Mouse (Mus musculus): ENCODE results near the gene Olfr705. TPM values are rescaled to one million over a fixed set of nuclear protein-coding genes. Genes with fewer than 3 reads are reported as not detected.

Gene Olfr705
- polyA plus RNA-seq, 1 experiment from 2014 or later = not detected

Other genes starting within 250 kb of the Olfr705 start
- not detected in 2 replicates for gene Olfr693, start 196.3 kb downstream of the Olfr705 start, polyA plus RNA-seq (2014; fragmentation: Nextera tagmentation; extraction: Ambion mirVana)
- gene Olfr694, start 185.1 kb downstream of the Olfr705 start, polyA plus RNA-seq (2014; fragmentation: Nextera tagmentation; extraction: Ambion mirVana) = not detected in 2 replicates
- gene Olfr695, start 160.5 kb downstream of the Olfr705 start, polyA plus RNA-seq (2014; fragmentation: Nextera tagmentation; extraction: Ambion mirVana) = not detected in 2 replicates
- not detected in 2 replicates for gene Olfr697, start 134.4 kb downstream of the Olfr705 start, polyA plus RNA-seq (2014; fragmentation: Nextera tagmentation; extraction: Ambion mirVana)
- not detected in 2 replicates for gene Olfr698, start 121.5 kb downstream of the Olfr705 start, polyA plus RNA-seq (2014; fragmentation: Nextera tagmentation; extraction: Ambion mirVana)
- gene Olfr699, start 83.7 kb downstream of the Olfr705 start, polyA plus RNA-seq (2014; fragmentation: Nextera tagmentation; extraction: Ambion mirVana) = not detected in 2 replicates
- gene Olfr700, start 68.1 kb downstream of the Olfr705 start, polyA plus RNA-seq (2014; fragmentation: Nextera tagmentation; extraction: Ambion mirVana) = not detected in 2 replicates
- not detected in 2 replicates for gene Olfr701, start 62.8 kb downstream of the Olfr705 start, polyA plus RNA-seq (2014; fragmentation: Nextera tagmentation; extraction: Ambion mirVana)
- not detected in 2 replicates for gene Olfr702, start 43.0 kb downstream of the Olfr705 start, polyA plus RNA-seq (2014; fragmentation: Nextera tagmentation; extraction: Ambion mirVana)
- not detected in 2 replicates for gene Olfr703, start 33.5 kb downstream of the Olfr705 start, polyA plus RNA-seq (2014; fragmentation: Nextera tagmentation; extraction: Ambion mirVana)
- gene Olfr704, start 13.7 kb downstream of the Olfr705 start, polyA plus RNA-seq (2014; fragmentation: Nextera tagmentation; extraction: Ambion mirVana) = not detected in 2 replicates
- gene Olfr706, start 11.3 kb upstream of the Olfr705 start, polyA plus RNA-seq (2014; fragmentation: Nextera tagmentation; extraction: Ambion mirVana) = not detected in 2 replicates
- not detected in 2 replicates for gene Olfr707, start 24.4 kb upstream of the Olfr705 start, polyA plus RNA-seq (2014; fragmentation: Nextera tagmentation; extraction: Ambion mirVana)
- gene Olfr1532-ps1, start 31.1 kb upstream of the Olfr705 start, polyA plus RNA-seq (2014; fragmentation: Nextera tagmentation; extraction: Ambion mirVana) = not detected in 2 replicates
- gene Olfr709-ps1, start 55.3 kb upstream of the Olfr705 start, polyA plus RNA-seq (2014; fragmentation: Nextera tagmentation; extraction: Ambion mirVana) = not detected in 2 replicates
- gene Olfr710, start 71.4 kb upstream of the Olfr705 start, polyA plus RNA-seq (2014; fragmentation: Nextera tagmentation; extraction: Ambion mirVana) = not detected in 2 replicates
- gene Olfr6, start 87.0 kb upstream of the Olfr705 start, polyA plus RNA-seq (2014; fragmentation: Nextera tagmentation; extraction: Ambion mirVana) = not detected in 2 replicates
- gene Olfr711, start 98.6 kb upstream of the Olfr705 start, polyA plus RNA-seq (2014; fragmentation: Nextera tagmentation; extraction: Ambion mirVana) = not detected in 2 replicates
- not detected in 2 replicates for gene Olfr2, start 129.2 kb upstream of the Olfr705 start, polyA plus RNA-seq (2014; fragmentation: Nextera tagmentation; extraction: Ambion mirVana)
- gene Olfr713, start 154.3 kb upstream of the Olfr705 start, polyA plus RNA-seq (2014; fragmentation: Nextera tagmentation; extraction: Ambion mirVana) = not detected in 2 replicates
- gene Olfr714, start 194.1 kb upstream of the Olfr705 start, polyA plus RNA-seq (2014; fragmentation: Nextera tagmentation; extraction: Ambion mirVana) = not detected in 2 replicates
- not detected in 2 replicates for gene Olfr17, start 216.3 kb upstream of the Olfr705 start, polyA plus RNA-seq (2014; fragmentation: Nextera tagmentation; extraction: Ambion mirVana)
- not detected in 2 replicates for gene Olfr715b, start 233.5 kb upstream of the Olfr705 start, polyA plus RNA-seq (2014; fragmentation: Nextera tagmentation; extraction: Ambion mirVana)